Mouse (Mus musculus): ENCODE data around the gene Xpo4. TPM values are rescaled to one million over a fixed set of nuclear protein-coding genes. Genes with fewer than 3 reads are reported as not detected.

Gene Xpo4
- polyA plus RNA-seq, 2 experiments, result 15.5 to 27.4 TPM

- DNase-seq (ENCODE audit: low spot score) (no peak), ATAC-seq (ENCODE audit: low FRiP score, low read depth) (no peak)
- Histone ChIP-seq H3K9ac (ENCODE audit: low read depth, low read length, severe bottlenecking) (no peak overlapping the region), H3K27ac (replicated peaks; ENCODE audit: low read depth, low read length) (peak overlapping the region; percentile 52; the same call in 1 of the 2 replicates), H3K4me2 (replicated peaks; ENCODE audit: low read depth, low read length, severe bottlenecking) (no peak overlapping the region), H3K4me3 (replicated peaks; ENCODE audit: low read length) (no peak overlapping the region), H3K36me3 (ENCODE audit: control insufficient read depth, insufficient read depth, low read length) (peaks cover 20% of the 10 kb centered on the region), H3K9me3 (ENCODE audit: control insufficient read depth, low read length) (no peaks in the 10 kb centered on the region), H3K4me1 (ENCODE audit: control insufficient read depth, insufficient read depth, low read length) (peaks cover 15% of the 10 kb centered on the region), H3K27me3 (ENCODE audit: control insufficient read depth, insufficient read depth, low read length) (no peaks in the 10 kb centered on the region)
- WGBS, result 38% methylated on average over 5 of the region's 5 CpGs
- TF ChIP-seq POLR2A (IDR thresholded peaks at IDR 0.05; ENCODE audit: borderline replicate concordance, extremely low read depth, insufficient read depth, insufficient read length), result no peak
Observed at GRCm38 (mm10) chr14:57547062-57547461, 118.2 kb downstream of the Xpo4 start.

GRCm38 (mm10) chr14:57546557-57547021 lies 118.6 kb downstream of the Xpo4 start:
- ATAC-seq (ENCODE audit: low FRiP score, low read depth), result peak; percentile 90
- TF ChIP-seq POLR2A (IDR thresholded peaks at IDR 0.05; ENCODE audit: borderline replicate concordance, extremely low read depth, insufficient read depth, insufficient read length), result no peak
- Histone ChIP-seq H3K9me3 (ENCODE audit: control insufficient read depth, low read length) (no peaks in the 10 kb centered on the region), H3K4me3 (replicated peaks; ENCODE audit: low read length) (no peak overlapping the region), H3K4me2 (replicated peaks; ENCODE audit: low read depth, low read length, severe bottlenecking) (0 out of 2 replicates have a peak overlapping the region, but pooled peaks have one; percentile 6), H3K27ac (replicated peaks; ENCODE audit: low read depth, low read length) (peak overlapping the region; percentile 40), H3K9ac (ENCODE audit: low read depth, low read length, severe bottlenecking) (no peak overlapping the region), H3K27me3 (ENCODE audit: control insufficient read depth, insufficient read depth, low read length) (no peaks in the 10 kb centered on the region), H3K4me1 (ENCODE audit: control insufficient read depth, insufficient read depth, low read length) (peaks cover 15% of the 10 kb centered on the region), H3K36me3 (ENCODE audit: control insufficient read depth, insufficient read depth, low read length) (peaks cover 20% of the 10 kb centered on the region)
- 3% methylated on average over 13 of the region's 13 CpGs for WGBS
- DNase-seq (ENCODE audit: low spot score), result peak; percentile 84

GRCm38 (mm10) chr14:57546131-57546530 lies 119.1 kb downstream of the Xpo4 start:
- peaks cover 15% of the 10 kb centered on the region for H3K4me1 ChIP-seq (ENCODE audit: control insufficient read depth, insufficient read depth, low read length)
- WGBS, result 66% methylated on average over 8 of the region's 8 CpGs
- peaks cover 20% of the 10 kb centered on the region for H3K36me3 ChIP-seq (ENCODE audit: control insufficient read depth, insufficient read depth, low read length)
- H3K9me3 ChIP-seq (ENCODE audit: control insufficient read depth, low read length), result no peaks in the 10 kb centered on the region
- H3K4me2 ChIP-seq (replicated peaks; ENCODE audit: low read depth, low read length, severe bottlenecking), result no peak overlapping the region
- H3K9ac ChIP-seq (ENCODE audit: low read depth, low read length, severe bottlenecking), result no peak overlapping the region
- ATAC-seq (ENCODE audit: low FRiP score, low read depth), result no peak
- H3K27ac ChIP-seq (replicated peaks; ENCODE audit: low read depth, low read length), result peak overlapping the region; percentile 40
- H3K27me3 ChIP-seq (ENCODE audit: control insufficient read depth, insufficient read depth, low read length), result no peaks in the 10 kb centered on the region
- no peak overlapping the region for H3K4me3 ChIP-seq (replicated peaks; ENCODE audit: low read length)
- DNase-seq (ENCODE audit: low spot score), result no peak
- no peak for TF ChIP-seq POLR2A (IDR thresholded peaks at IDR 0.05; ENCODE audit: borderline replicate concordance, extremely low read depth, insufficient read depth, insufficient read length)

GRCm38 (mm10) chr14:57545526-57545925 lies 119.7 kb downstream of the Xpo4 start:
- DNase-seq (ENCODE audit: low spot score) (no peak), ATAC-seq (ENCODE audit: low FRiP score, low read depth) (no peak)
- H3K9me3 ChIP-seq (ENCODE audit: control insufficient read depth, low read length), result no peaks in the 10 kb centered on the region
- H3K4me2 ChIP-seq (replicated peaks; ENCODE audit: low read depth, low read length, severe bottlenecking), result no peak overlapping the region
- 84% methylated on average over 17 of the region's 17 CpGs for WGBS
- no peak overlapping the region for H3K4me3 ChIP-seq (replicated peaks; ENCODE audit: low read length)
- H3K27me3 ChIP-seq (ENCODE audit: control insufficient read depth, insufficient read depth, low read length), result no peaks in the 10 kb centered on the region
- no peak overlapping the region for H3K9ac ChIP-seq (ENCODE audit: low read depth, low read length, severe bottlenecking)
- TF ChIP-seq POLR2A (IDR thresholded peaks at IDR 0.05; ENCODE audit: borderline replicate concordance, extremely low read depth, insufficient read depth, insufficient read length), result no peak
- H3K36me3 ChIP-seq (ENCODE audit: control insufficient read depth, insufficient read depth, low read length), result peaks cover 20% of the 10 kb centered on the region
- no peak overlapping the region for H3K27ac ChIP-seq (replicated peaks; ENCODE audit: low read depth, low read length)
- H3K4me1 ChIP-seq (ENCODE audit: control insufficient read depth, insufficient read depth, low read length), result peaks cover 15% of the 10 kb centered on the region

GRCm38 (mm10) chr14:57543420-57544039 lies 121.7 kb downstream of the Xpo4 start:
- no peak overlapping the region for H3K4me2 ChIP-seq (replicated peaks; ENCODE audit: low read depth, low read length, severe bottlenecking)
- 93% methylated on average over 13 of the region's 13 CpGs for WGBS
- no peaks in the 10 kb centered on the region for H3K27me3 ChIP-seq (ENCODE audit: control insufficient read depth, insufficient read depth, low read length)
- H3K27ac ChIP-seq (replicated peaks; ENCODE audit: low read depth, low read length), result no peak overlapping the region
- ATAC-seq (ENCODE audit: low FRiP score, low read depth) (no peak), DNase-seq (ENCODE audit: low spot score) (no peak)
- H3K36me3 ChIP-seq (ENCODE audit: control insufficient read depth, insufficient read depth, low read length), result peaks cover 7% of the 10 kb centered on the region; the same call in 1 of the 2 replicates
- H3K4me3 ChIP-seq (replicated peaks; ENCODE audit: low read length), result no peak overlapping the region
- no peak overlapping the region for H3K9ac ChIP-seq (ENCODE audit: low read depth, low read length, severe bottlenecking)
- no peaks in the 10 kb centered on the region for H3K9me3 ChIP-seq (ENCODE audit: control insufficient read depth, low read length)
- H3K4me1 ChIP-seq (ENCODE audit: control insufficient read depth, insufficient read depth, low read length), result peaks cover 15% of the 10 kb centered on the region
- no peak for TF ChIP-seq POLR2A (IDR thresholded peaks at IDR 0.05; ENCODE audit: borderline replicate concordance, extremely low read depth, insufficient read depth, insufficient read length)

All from limb, embryonic 14.5 days (tissue).